ENCODE assay signal across 10 mouse cellular contexts in the genomic region with DNA sequence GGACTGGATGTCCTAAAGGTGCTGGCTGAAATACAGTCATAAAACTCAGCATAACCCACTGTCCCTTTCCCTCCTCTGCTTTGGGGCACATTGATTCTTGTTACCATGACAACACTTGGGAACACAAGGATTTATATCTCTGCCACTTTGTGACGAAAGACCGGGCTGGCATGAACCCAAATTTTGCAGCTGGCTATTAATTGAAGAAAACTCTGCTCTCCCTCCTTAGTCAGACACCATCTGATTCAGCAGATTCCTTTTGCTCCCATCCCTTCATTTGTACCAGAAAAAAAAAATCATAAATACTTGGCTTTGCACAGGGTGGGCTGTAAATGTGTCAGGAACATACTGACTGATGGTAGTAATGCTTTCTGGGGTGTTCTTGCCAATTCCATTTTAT.
DNase-seq lines count a peak whose midpoint lies in the region; ATAC-seq and TF ChIP-seq lines count a peak whose summit lies in the region.
"Had no signal": no experiment of that assay in that cellular context is flagged by ENCODE, and none has a peak within 500 bp of the region (broad histone marks: within the 10 kb centered on the region; RNA-seq: fewer than 3 reads in every experiment).

No protein-coding gene starts in this region.

- DNase-seq in gastrocnemius, adult 18-20 months (ENCODE audit: low spot score): peak; percentile 32
- no peak for DNase-seq in gastrocnemius, postnatal 10 days
- peak; percentile 23 for DNase-seq in right cerebral cortex, adult 18-20 months
- no peak for DNase-seq in right cerebral cortex, postnatal 36 days (ENCODE audit: low spot score in 2 of 2)
- peak; percentile 64 to 71 for DNase-seq in layer of hippocampus, postnatal 10 days (ENCODE audit: low spot score in 2 of 2)
- DNase-seq in skeletal muscle tissue, adult 2 months (ENCODE audit: low read depth, low spot score): peak; percentile 12
- no peak for DNase-seq in stomach, postnatal 0 days (ENCODE audit: low spot score)
- no peak for DNase-seq in urinary bladder, postnatal 4 days (ENCODE audit: low spot score in 2 of 2)

- no peak for TF ChIP-seq CTCF in stomach, postnatal 0 days (IDR thresholded peaks at IDR 0.05; ENCODE audit: low read depth)

- WGBS in stomach, postnatal 0 days: 43% methylated on average over 2 of the region's 2 CpGs

- H3K4me2 ChIP-seq in stomach, postnatal 0 days (replicated peaks; ENCODE audit: low read depth): no peak overlapping the region
- H3K4me2 ChIP-seq: midbrain, embryonic 12.5 days had no signal

- no peaks in the 10 kb centered on the region for H3K36me3 ChIP-seq in stomach, postnatal 0 days (ENCODE audit: control insufficient read depth, insufficient read depth, low read length)
- H3K36me3 ChIP-seq: midbrain, embryonic 12.5 days had no signal

- no peak overlapping the region for H3K4me3 ChIP-seq in stomach, postnatal 0 days (ENCODE audit: low read depth, low read length)
- H3K4me3 ChIP-seq: midbrain, embryonic 12.5 days had no signal

- H3K9me3 ChIP-seq in stomach, postnatal 0 days (ENCODE audit: control insufficient read depth, low read length): no peaks in the 10 kb centered on the region
- H3K9me3 ChIP-seq: midbrain, embryonic 12.5 days had no signal

- no peaks in the 10 kb centered on the region for H3K4me1 ChIP-seq in stomach, postnatal 0 days (replicated peaks; ENCODE audit: control insufficient read depth, insufficient read depth)

- no peak overlapping the region for H3K27ac ChIP-seq in stomach, postnatal 0 days (replicated peaks)
- H3K27ac ChIP-seq: midbrain, embryonic 12.5 days had no signal

- ATAC-seq in stomach, postnatal 0 days (ENCODE audit: low FRiP score, low TSS enrichment): no peak
- ATAC-seq: intestine, embryonic 16.5 days had no signal

- no peak overlapping the region for H3K9ac ChIP-seq in stomach, postnatal 0 days (ENCODE audit: low read length)
- H3K9ac ChIP-seq: midbrain, embryonic 12.5 days had no signal

- H3K27me3 ChIP-seq in stomach, postnatal 0 days (ENCODE audit: control insufficient read depth, insufficient read depth, low read length): no peaks in the 10 kb centered on the region
- H3K27me3 ChIP-seq: midbrain, embryonic 12.5 days had no signal

- TF ChIP-seq EP300 in stomach, postnatal 0 days (optimal IDR thresholded peaks at IDR 0.05): no peak

Comparison
In these comparisons a context has a peak if more than half of its experiments do, and no peak if none do; other contexts are left out.
1. DNase-seq: peak in gastrocnemius, adult 18-20 months (single experiment), right cerebral cortex, adult 18-20 months (single experiment), layer of hippocampus, postnatal 10 days (2 of 2) and skeletal muscle tissue, adult 2 months (single experiment); none in gastrocnemius, postnatal 10 days (single experiment), right cerebral cortex, postnatal 36 days (0 of 2), stomach, postnatal 0 days (single experiment) and urinary bladder, postnatal 4 days (0 of 2).